Mouse (Mus musculus) CH12.LX (cell line): ENCODE measurements around the gene Prss40. TPM values are rescaled to one million over a fixed set of nuclear protein-coding genes. Genes with fewer than 3 reads are reported as not detected.
"Not testable (repeated sequence)": the region's sequence is repeated elsewhere in the genome, so short reads cannot be mapped to it uniquely, and the experiment has no call there.

Experiments used
- DNase-seq: peaks from one replicate; pipeline ENCODE4 v3.0.0-alpha.2; 2013; ENCODE audit errors: extremely low read depth
- H3K27ac ChIP-seq: 2 replicates; pipeline ENCODE4 v1.5.1; 2012; ENCODE audit warnings: low read depth, mild to moderate bottlenecking, control low read depth, moderate library complexity; ENCODE audit not compliant: insufficient read depth
- H3K27me3 ChIP-seq: replicated peaks from 2 replicates; pipeline ENCODE3; 2012; ENCODE audit warnings: inconsistent platforms
- H3K36me3 ChIP-seq, 2 experiments: replicated peaks in 1 of 2; 2 replicates each; pipeline versions ENCODE3 to v1.6.1; 2012; ENCODE audit warnings: inconsistent platforms in 1 of 2, low read length in 1 of 2, mild to moderate bottlenecking in 1 of 2, mixed read lengths in 1 of 2, moderate library complexity in 1 of 2; ENCODE audit not compliant: control insufficient read depth in 1 of 2, insufficient read depth in 1 of 2
- H3K4me1 ChIP-seq, 2 experiments: 2 replicates each; pipeline ENCODE4 v1.6.1; 2012; ENCODE audit warnings: inconsistent platforms in 1 of 2, moderate library complexity in 1 of 2; ENCODE audit not compliant: insufficient read depth in 2 of 2, control insufficient read depth in 1 of 2
- H3K4me2 ChIP-seq: 2 replicates; pipeline ENCODE4 v1.6.1; 2012; ENCODE audit warnings: low read depth, mild to moderate bottlenecking, control low read depth; ENCODE audit not compliant: poor library complexity, insufficient read depth, severe bottlenecking
- H3K4me3 ChIP-seq, 3 experiments: fragments of 150-350 bp in 1 of 3; sonication (generic) in 1 of 3; replicated peaks in 1 of 3; 2 replicates each; pipeline versions ENCODE3 to v1.5.1; 2011 to 2012; ENCODE audit warnings: low read depth in 2 of 3, low read length in 2 of 3, mild to moderate bottlenecking in 2 of 3, moderate library complexity in 2 of 3, control low read depth in 1 of 3, improper control_type of control experiment in 1 of 3, inconsistent platforms in 1 of 3, mixed read lengths in 1 of 3; ENCODE audit not compliant: poor library complexity in 1 of 3
- H3K79me2 ChIP-seq: replicated peaks from 2 replicates; pipeline ENCODE4 v1.6.1; 2012; ENCODE audit warnings: mild to moderate bottlenecking, moderate library complexity; ENCODE audit not compliant: control insufficient read depth, poor library complexity, insufficient read depth, severe bottlenecking; ENCODE audit errors: extremely low read depth
- H3K9ac ChIP-seq: 2 replicates; pipeline ENCODE4 v1.6.1; 2012; ENCODE audit warnings: low read depth, mild to moderate bottlenecking, control low read depth, moderate library complexity; ENCODE audit not compliant: insufficient read depth
- H3K9me3 ChIP-seq: replicated peaks from 2 replicates; pipeline ENCODE3; 2012; ENCODE audit warnings: low read length, inconsistent platforms, mixed read lengths
- BHLHE40 ChIP-seq: IDR thresholded peaks from 2 replicates; pipeline ENCODE4 v1.6.1; 2011; ENCODE audit warnings: mild to moderate bottlenecking, low read depth, low read length, improper control_type of control experiment
- ELF1 ChIP-seq: IDR thresholded peaks from 2 replicates; pipeline ENCODE4 v1.6.1; 2014; ENCODE audit warnings: low read depth, mild to moderate bottlenecking, inconsistent platforms, low read length, improper control_type of control experiment
- EP300 ChIP-seq: IDR thresholded peaks from 2 replicates; pipeline ENCODE4 v1.6.1; 2011; ENCODE audit warnings: low read length, improper control_type of control experiment
- ETS1 ChIP-seq: conservative IDR thresholded peaks from 2 replicates; pipeline ENCODE4 v1.6.1; 2012; ENCODE audit warnings: low read depth, mild to moderate bottlenecking, inconsistent platforms, low read length, improper control_type of control experiment, moderate library complexity
- MAFK ChIP-seq: IDR thresholded peaks from 2 replicates; pipeline ENCODE4 v1.6.1; 2011; ENCODE audit warnings: low read length, improper control_type of control experiment; ENCODE audit not compliant: insufficient replicate concordance
- MEF2A ChIP-seq: IDR thresholded peaks from 2 replicates; pipeline ENCODE4 v1.6.1; 2014; ENCODE audit warnings: low read depth, mild to moderate bottlenecking, inconsistent platforms, low read length, improper control_type of control experiment, borderline replicate concordance
- NRF1 ChIP-seq: IDR thresholded peaks from 2 replicates; pipeline ENCODE4 v1.6.1; 2014; ENCODE audit warnings: low read depth, mild to moderate bottlenecking, inconsistent platforms, low read length, improper control_type of control experiment, moderate library complexity
- POLR2AphosphoS2 ChIP-seq: IDR thresholded peaks from 2 replicates; pipeline ENCODE4 v1.6.1; 2011; ENCODE audit warnings: low read depth, low read length, improper control_type of control experiment
- RAD21 ChIP-seq: IDR thresholded peaks from 2 replicates; pipeline ENCODE4 v1.6.1; 2011; ENCODE audit warnings: low read depth, mild to moderate bottlenecking, low read length, improper control_type of control experiment, moderate library complexity
- TCF12 ChIP-seq: IDR thresholded peaks from 2 replicates; pipeline ENCODE4 v1.6.1; 2014; ENCODE audit warnings: low read depth, mild to moderate bottlenecking, inconsistent platforms, low read length, improper control_type of control experiment
- ZC3H11A ChIP-seq: IDR thresholded peaks from 2 replicates; pipeline ENCODE4 v1.6.1; 2012; ENCODE audit warnings: low read depth, mild to moderate bottlenecking, inconsistent platforms, low read length, improper control_type of control experiment
- ZKSCAN1 ChIP-seq: IDR thresholded peaks from 2 replicates; pipeline ENCODE4 v1.6.1; 2012; ENCODE audit warnings: low read depth, inconsistent platforms, low read length, improper control_type of control experiment, borderline replicate concordance
- ZNF384 ChIP-seq: IDR thresholded peaks from 2 replicates; pipeline ENCODE4 v1.6.1; 2012; ENCODE audit warnings: low read depth, low read length, improper control_type of control experiment, inconsistent platforms
- dilution Hi-C: fragments of 300-500 bp; cut with MboI; formaldehyde crosslinking; loops from 2 replicates; pipeline ENCODE4 v1.14.3; 2020; ENCODE audit warnings: low sequenced_read_pairs; ENCODE audit not compliant: extremely low pct_unique_long_range_greater_than_20kb, extremely low pct_ligation_motif_present
- in situ Hi-C: fragments of 300-500 bp; cut with MboI; formaldehyde crosslinking; loops from 3 replicates; pipeline ENCODE4 v1.14.3; 2019; ENCODE audit warnings: low sequenced_read_pairs, low pct_ligation_motif_present, low pct_unique_long_range_greater_than_20kb, mixed read lengths
- polyA plus RNA-seq: library from polyadenylated mRNA; unstranded; fragments of >175 nt; gene quantifications from 2 replicates; pipeline ENCODE4 v1.2.1, GENCODE M21; 2012; ENCODE audit warnings: low read depth; ENCODE audit not compliant: insufficient read length
- total RNA-seq, 2 experiments: library from RNA; depleted of rRNA; stranded (reverse); fragments of 300-350 nt in 1 of 2; fragments of >200 nt in 1 of 2; gene quantifications; 2 replicates each; pipeline ENCODE4 v1.2.3; 2012 to 2014

Gene Prss40
- total and polyA plus RNA-seq, 3 experiments: not detected

GRCm38 (mm10) chr1:34547074-34547473 lies 13.7 kb downstream of the Prss40 start (continued):
- TF ChIP-seq EP300 (no peak), MAFK (no peak)
- TF ChIP-seq, all 38 proteins: peak for 0

DNA sequence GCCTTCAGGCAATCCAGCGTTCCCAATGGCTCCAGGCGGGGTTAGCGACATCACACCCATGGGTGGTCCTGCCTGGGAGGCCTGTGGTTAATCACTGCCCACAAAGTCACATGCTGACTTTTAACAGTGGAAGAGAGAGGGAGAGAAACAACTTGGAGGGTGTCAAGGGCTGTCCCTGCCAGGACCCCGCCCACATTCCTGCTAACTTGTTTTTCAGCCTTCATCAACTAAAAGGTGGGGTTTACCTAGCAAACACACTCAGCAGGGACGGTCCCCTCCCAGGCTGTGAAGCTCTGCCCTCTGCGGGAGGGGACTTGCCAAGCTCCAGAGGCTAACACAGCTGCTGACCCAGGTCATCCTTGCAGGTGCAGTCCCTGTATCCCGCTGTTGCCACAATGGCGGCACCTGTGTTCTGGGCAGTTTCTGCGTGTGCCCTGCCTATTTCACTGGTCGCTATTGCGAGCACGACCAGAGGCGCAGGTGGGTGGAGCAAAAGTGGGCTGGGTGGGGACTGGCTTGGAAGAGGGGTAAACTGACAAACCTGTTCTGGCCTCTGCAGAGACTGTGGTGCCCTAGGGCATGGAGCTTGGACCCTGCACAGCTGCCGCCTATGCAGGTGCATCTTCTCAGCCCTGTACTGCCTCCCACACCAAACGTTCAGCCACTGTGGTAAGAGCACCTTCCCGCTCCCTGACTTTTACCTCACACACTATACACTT lies 23.8 kb downstream of the Prss40 start:
- Histone ChIP-seq H3K9ac (no peak overlapping the region), H3K27me3 (peaks cover 18% of the 10 kb centered on the region), H3K9me3 (peaks cover 3% of the 10 kb centered on the region), H3K4me3 (peak overlapping the region in 1 of 3 experiments; percentile 17), H3K27ac (no peak overlapping the region), H3K4me2 (peak overlapping the region; percentile 23), H3K79me2 (no peaks in the 10 kb centered on the region), H3K36me3 (no peaks in the 10 kb centered on the region), H3K4me1 (peaks cover 8 to 15% of the 10 kb centered on the region in 2 experiments)
- dilution Hi-C loops: no loop called here
- no peak for TF ChIP-seq ZKSCAN1
- TF ChIP-seq BHLHE40: peak; percentile 50
- TF ChIP-seq NRF1: no peak
- no peak for TF ChIP-seq ETS1
- TF ChIP-seq POLR2AphosphoS2: no peak
- no peak for TF ChIP-seq RAD21
- peak; percentile 73 for TF ChIP-seq TCF12
- DNase-seq: peak; percentile 55
- in situ Hi-C loops: no loop called here

DNA sequence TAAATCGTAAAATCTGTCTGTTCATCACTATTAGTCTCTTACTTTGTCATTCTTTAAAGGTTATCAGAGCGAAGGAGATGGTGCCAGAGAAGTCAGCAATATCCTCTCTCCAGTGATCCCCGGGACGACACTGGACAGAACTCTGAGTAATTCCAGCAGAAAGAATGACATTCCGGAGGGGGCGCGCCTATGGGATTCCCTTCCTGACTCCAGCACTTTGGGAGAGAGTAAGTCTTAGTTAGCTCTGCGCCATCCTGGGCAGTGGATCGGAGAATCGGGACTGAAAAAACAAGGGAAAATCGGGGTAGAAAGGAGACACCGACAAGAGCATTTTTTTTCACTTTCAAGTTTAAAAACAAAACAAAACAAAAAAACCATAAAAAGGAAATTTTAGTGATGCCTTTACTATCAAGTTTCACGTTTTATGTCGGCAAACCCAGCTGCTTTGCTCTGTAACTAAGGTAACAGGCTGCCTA lies 24.4 kb downstream of the Prss40 start:
- in situ Hi-C loops: no loop called here
- Histone ChIP-seq H3K4me2 (peak overlapping the region; percentile 23), H3K4me1 (peaks cover 8 to 15% of the 10 kb centered on the region in 2 experiments), H3K9ac (no peak overlapping the region), H3K79me2 (no peaks in the 10 kb centered on the region), H3K36me3 (no peaks in the 10 kb centered on the region), H3K27me3 (peaks cover 18% of the 10 kb centered on the region), H3K4me3 (peak overlapping the region in 1 of 3 experiments; percentile 17), H3K27ac (no peak overlapping the region), H3K9me3 (peaks cover 3% of the 10 kb centered on the region)
- dilution Hi-C loops: no loop called here
- DNase-seq: no peak
- no peak for TF ChIP-seq ELF1
- TF ChIP-seq MAFK: no peak
- no peak for TF ChIP-seq ZC3H11A
- no peak for TF ChIP-seq POLR2AphosphoS2
- no peak for TF ChIP-seq ZNF384
- no peak for TF ChIP-seq MEF2A

- H3K27ac ChIP-seq, H3K79me2 ChIP-seq, H3K36me3 ChIP-seq, DNase-seq, H3K9ac ChIP-seq, H3K4me3 ChIP-seq, in situ Hi-C loops, dilution Hi-C loops, H3K9me3 ChIP-seq: not testable (repeated sequence)
- Histone ChIP-seq H3K27me3 (peaks cover 18% of the 10 kb centered on the region), H3K4me2 (0 out of 2 replicates have a peak within 1 kb of the TSS, but pooled peaks have one; percentile 23), H3K4me1 (peaks cover 8 to 15% of the 10 kb centered on the region in 2 experiments)
Measured at GRCm38 (mm10) chr1:34535043-34535698, 25.6 kb downstream of the Prss40 start, which contains the start of gene Cfc1. TSS of gene Cfc1 (plus strand) at chr1:34535648.

DNA sequence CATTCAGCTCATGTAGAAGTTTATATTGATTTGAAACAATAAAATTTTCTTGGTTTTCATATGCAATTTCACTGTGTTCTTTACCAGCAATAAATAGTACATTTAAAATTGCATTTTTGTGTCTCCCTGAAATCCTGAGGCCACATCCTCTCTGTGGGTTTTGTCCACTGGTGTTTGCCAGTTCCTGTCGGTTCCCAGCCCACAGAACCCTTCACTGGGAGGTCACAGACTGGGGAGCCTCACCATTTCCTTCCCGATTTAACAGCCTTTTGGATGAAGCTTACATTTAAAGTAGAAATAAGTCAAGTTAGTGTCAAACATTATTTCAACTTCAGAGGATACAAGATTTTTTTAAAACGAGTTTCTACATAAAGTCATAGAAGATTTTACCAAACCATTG lies 26.2 kb downstream of the Prss40 start:
- H3K4me2 ChIP-seq, H3K9ac ChIP-seq, H3K27ac ChIP-seq, H3K36me3 ChIP-seq, H3K9me3 ChIP-seq, dilution Hi-C loops, DNase-seq, H3K4me3 ChIP-seq, H3K79me2 ChIP-seq, in situ Hi-C loops: not testable (repeated sequence)
- H3K27me3 ChIP-seq: peaks cover 18% of the 10 kb centered on the region
- H3K4me1 ChIP-seq: peaks cover 8 to 15% of the 10 kb centered on the region in 2 experiments
